Mouse (Mus musculus): ENCODE data around the gene Rgs8. TPM values are rescaled to one million over a fixed set of nuclear protein-coding genes. Genes with fewer than 3 reads are reported as not detected.

Rgs8 gene
- polyA plus RNA-seq, 1 experiment from 2014 or later = 9.8 TPM

- Histone ChIP-seq H3K4me1 (ENCODE audit: control insufficient read depth, insufficient read depth, low read length) (peaks cover 3% of the 10 kb centered on the region; the same call in 1 of the 2 replicates), H3K9ac (ENCODE audit: low read length) (no peak overlapping the region), H3K27me3 (ENCODE audit: control insufficient read depth, insufficient read depth, low read length) (no peaks in the 10 kb centered on the region), H3K4me2 (ENCODE audit: low read depth) (no peak overlapping the region), H3K36me3 (ENCODE audit: control insufficient read depth, insufficient read depth, low read length) (no peaks in the 10 kb centered on the region), H3K27ac (ENCODE audit: low read depth, low read length) (no peak overlapping the region), H3K4me3 (ENCODE audit: low read depth, low read length) (no peak overlapping the region), H3K9me3 (ENCODE audit: control insufficient read depth, low read length) (no peaks in the 10 kb centered on the region)
- no peak for ATAC-seq (ENCODE audit: insufficient read depth, low FRiP score, low TSS enrichment)
- WGBS = 68% methylated on average over 3 of the region's 3 CpGs
- DNase-seq (ENCODE audit: low spot score) = no peak
Observed at GRCm38 (mm10) chr1:153679653-153680052, 26.8 kb downstream of the Rgs8 start.

GRCm38 (mm10) chr1:153680363-153680762 lies 27.5 kb downstream of the Rgs8 start:
- no peak for ATAC-seq (ENCODE audit: insufficient read depth, low FRiP score, low TSS enrichment)

GRCm38 (mm10) chr1:153681036-153681435 lies 28.2 kb downstream of the Rgs8 start:
- Histone ChIP-seq H3K9ac (ENCODE audit: low read length) (no peak overlapping the region), H3K27me3 (ENCODE audit: control insufficient read depth, insufficient read depth, low read length) (no peaks in the 10 kb centered on the region), H3K9me3 (ENCODE audit: control insufficient read depth, low read length) (no peaks in the 10 kb centered on the region), H3K36me3 (ENCODE audit: control insufficient read depth, insufficient read depth, low read length) (no peaks in the 10 kb centered on the region), H3K4me2 (ENCODE audit: low read depth) (no peak overlapping the region), H3K4me1 (ENCODE audit: control insufficient read depth, insufficient read depth, low read length) (peaks cover 3% of the 10 kb centered on the region; the same call in 1 of the 2 replicates), H3K27ac (ENCODE audit: low read depth, low read length) (no peak overlapping the region), H3K4me3 (ENCODE audit: low read depth, low read length) (no peak overlapping the region)
- WGBS = 59% methylated on average over 2 of the region's 2 CpGs
- no peak for DNase-seq (ENCODE audit: low spot score)
- no peak for ATAC-seq (ENCODE audit: insufficient read depth, low FRiP score, low TSS enrichment)

More at GRCm38 (mm10) chr1:153680363-153680762, 27.5 kb downstream of the Rgs8 start:
- Histone ChIP-seq H3K27ac (ENCODE audit: low read depth, low read length) (no peak overlapping the region), H3K9ac (ENCODE audit: low read length) (no peak overlapping the region), H3K4me3 (ENCODE audit: low read depth, low read length) (no peak overlapping the region), H3K27me3 (ENCODE audit: control insufficient read depth, insufficient read depth, low read length) (no peaks in the 10 kb centered on the region), H3K4me1 (ENCODE audit: control insufficient read depth, insufficient read depth, low read length) (peaks cover 3% of the 10 kb centered on the region; the same call in 1 of the 2 replicates), H3K4me2 (ENCODE audit: low read depth) (no peak overlapping the region), H3K9me3 (ENCODE audit: control insufficient read depth, low read length) (no peaks in the 10 kb centered on the region), H3K36me3 (ENCODE audit: control insufficient read depth, insufficient read depth, low read length) (no peaks in the 10 kb centered on the region)
- DNase-seq (ENCODE audit: low spot score) = no peak
- 54% methylated on average over 6 of the region's 6 CpGs for WGBS

GRCm38 (mm10) chr1:153683190-153683589 lies 30.4 kb downstream of the Rgs8 start:
- H3K9me3 ChIP-seq (ENCODE audit: control insufficient read depth, low read length) = no peaks in the 10 kb centered on the region
- DNase-seq (ENCODE audit: low spot score) (no peak), ATAC-seq (ENCODE audit: insufficient read depth, low FRiP score, low TSS enrichment) (no peak)
- no peaks in the 10 kb centered on the region for H3K36me3 ChIP-seq (ENCODE audit: control insufficient read depth, insufficient read depth, low read length)
- no peak overlapping the region for H3K4me2 ChIP-seq (ENCODE audit: low read depth)
- H3K4me1 ChIP-seq (ENCODE audit: control insufficient read depth, insufficient read depth, low read length) = peaks cover 3% of the 10 kb centered on the region; the same call in 1 of the 2 replicates
- H3K27me3 ChIP-seq (ENCODE audit: control insufficient read depth, insufficient read depth, low read length) = no peaks in the 10 kb centered on the region
- H3K27ac ChIP-seq (ENCODE audit: low read depth, low read length) = no peak overlapping the region
- no peak overlapping the region for H3K9ac ChIP-seq (ENCODE audit: low read length)
- WGBS = 64% methylated on average over 11 of the region's 11 CpGs
- no peak overlapping the region for H3K4me3 ChIP-seq (ENCODE audit: low read depth, low read length)

- Histone ChIP-seq H3K4me2 (ENCODE audit: low read depth) (no peak overlapping the region), H3K9me3 (ENCODE audit: control insufficient read depth, low read length) (no peaks in the 10 kb centered on the region), H3K27me3 (ENCODE audit: control insufficient read depth, insufficient read depth, low read length) (no peaks in the 10 kb centered on the region), H3K9ac (ENCODE audit: low read length) (no peak overlapping the region), H3K36me3 (ENCODE audit: control insufficient read depth, insufficient read depth, low read length) (no peaks in the 10 kb centered on the region), H3K4me1 (ENCODE audit: control insufficient read depth, insufficient read depth, low read length) (no peaks in the 10 kb centered on the region), H3K4me3 (ENCODE audit: low read depth, low read length) (no peak overlapping the region), H3K27ac (ENCODE audit: low read depth, low read length) (no peak overlapping the region)
- 65% methylated on average over 3 of the region's 3 CpGs for WGBS
- ATAC-seq (ENCODE audit: insufficient read depth, low FRiP score, low TSS enrichment) (no peak), DNase-seq (ENCODE audit: low spot score) (no peak)
Observed at GRCm38 (mm10) chr1:153685630-153686029, 32.8 kb downstream of the Rgs8 start.

- H3K9me3 ChIP-seq (ENCODE audit: control insufficient read depth, low read length) = no peaks in the 10 kb centered on the region
- no peaks in the 10 kb centered on the region for H3K4me1 ChIP-seq (ENCODE audit: control insufficient read depth, insufficient read depth, low read length)
- no peaks in the 10 kb centered on the region for H3K36me3 ChIP-seq (ENCODE audit: control insufficient read depth, insufficient read depth, low read length)
- H3K4me2 ChIP-seq (ENCODE audit: low read depth) = no peak overlapping the region
- ATAC-seq (ENCODE audit: insufficient read depth, low FRiP score, low TSS enrichment) (no peak), DNase-seq (ENCODE audit: low spot score) (no peak)
- H3K4me3 ChIP-seq (ENCODE audit: low read depth, low read length) = no peak overlapping the region
- no peaks in the 10 kb centered on the region for H3K27me3 ChIP-seq (ENCODE audit: control insufficient read depth, insufficient read depth, low read length)
- H3K9ac ChIP-seq (ENCODE audit: low read length) = no peak overlapping the region
- H3K27ac ChIP-seq (ENCODE audit: low read depth, low read length) = no peak overlapping the region
- 84% methylated on average over 6 of the region's 6 CpGs for WGBS
Observed at GRCm38 (mm10) chr1:153692526-153692925, 39.7 kb downstream of the Rgs8 start.

- Histone ChIP-seq H3K4me2 (ENCODE audit: low read depth) (no peak overlapping the region), H3K27me3 (ENCODE audit: control insufficient read depth, insufficient read depth, low read length) (no peaks in the 10 kb centered on the region), H3K27ac (ENCODE audit: low read depth, low read length) (no peak overlapping the region), H3K4me3 (ENCODE audit: low read depth, low read length) (no peak overlapping the region), H3K36me3 (ENCODE audit: control insufficient read depth, insufficient read depth, low read length) (no peaks in the 10 kb centered on the region), H3K9me3 (ENCODE audit: control insufficient read depth, low read length) (no peaks in the 10 kb centered on the region), H3K9ac (ENCODE audit: low read length) (no peak overlapping the region), H3K4me1 (ENCODE audit: control insufficient read depth, insufficient read depth, low read length) (no peaks in the 10 kb centered on the region; the same call in 1 of the 2 replicates)
- ATAC-seq (ENCODE audit: insufficient read depth, low FRiP score, low TSS enrichment) (no peak), DNase-seq (ENCODE audit: low spot score) (no peak)
- WGBS = 90% methylated on average over 6 of the region's 6 CpGs
Observed at GRCm38 (mm10) chr1:153694372-153695120, 41.7 kb downstream of the Rgs8 start.

GRCm38 (mm10) chr1:153695398-153695797 lies 42.6 kb downstream of the Rgs8 start:
- H3K4me3 ChIP-seq (ENCODE audit: low read depth, low read length) = no peak overlapping the region
- H3K36me3 ChIP-seq (ENCODE audit: control insufficient read depth, insufficient read depth, low read length) = no peaks in the 10 kb centered on the region
- ATAC-seq (ENCODE audit: insufficient read depth, low FRiP score, low TSS enrichment) = no peak
- no peak overlapping the region for H3K9ac ChIP-seq (ENCODE audit: low read length)
- H3K9me3 ChIP-seq (ENCODE audit: control insufficient read depth, low read length) = no peaks in the 10 kb centered on the region
- H3K4me1 ChIP-seq (ENCODE audit: control insufficient read depth, insufficient read depth, low read length) = no peaks in the 10 kb centered on the region; the same call in 1 of the 2 replicates
- DNase-seq (ENCODE audit: low spot score) = no peak
- no peak overlapping the region for H3K27ac ChIP-seq (ENCODE audit: low read depth, low read length)
- H3K27me3 ChIP-seq (ENCODE audit: control insufficient read depth, insufficient read depth, low read length) = no peaks in the 10 kb centered on the region
- no peak overlapping the region for H3K4me2 ChIP-seq (ENCODE audit: low read depth)
- 93% methylated on average over 10 of the region's 10 CpGs for WGBS

GRCm38 (mm10) chr1:153696093-153696492 lies 43.3 kb downstream of the Rgs8 start:
- H3K4me1 ChIP-seq (ENCODE audit: control insufficient read depth, insufficient read depth, low read length) = no peaks in the 10 kb centered on the region; the same call in 1 of the 2 replicates
- no peak overlapping the region for H3K4me3 ChIP-seq (ENCODE audit: low read depth, low read length)
- no peaks in the 10 kb centered on the region for H3K27me3 ChIP-seq (ENCODE audit: control insufficient read depth, insufficient read depth, low read length)
- DNase-seq (ENCODE audit: low spot score) (no peak), ATAC-seq (ENCODE audit: insufficient read depth, low FRiP score, low TSS enrichment) (no peak)
- H3K27ac ChIP-seq (ENCODE audit: low read depth, low read length) = no peak overlapping the region
- no peak overlapping the region for H3K4me2 ChIP-seq (ENCODE audit: low read depth)
- WGBS = 93% methylated on average over 11 of the region's 11 CpGs
- H3K9me3 ChIP-seq (ENCODE audit: control insufficient read depth, low read length) = no peaks in the 10 kb centered on the region
- no peak overlapping the region for H3K9ac ChIP-seq (ENCODE audit: low read length)
- H3K36me3 ChIP-seq (ENCODE audit: control insufficient read depth, insufficient read depth, low read length) = no peaks in the 10 kb centered on the region

All from neural tube, embryonic 11.5 days (tissue).